Mouse (Mus musculus) MEL (cell line): Measurements from ENCODE around the gene Stam. TPM values are rescaled to one million over a fixed set of nuclear protein-coding genes. Genes with fewer than 3 reads are reported as not detected.

Experiments used
- DNase-seq: peaks from one replicate; pipeline ENCODE4 v3.0.0; 2011; ENCODE audit warnings: low read depth, low spot score
- H3K27ac ChIP-seq: 2 replicates; pipeline ENCODE4 v1.5.1; 2012; ENCODE audit warnings: low read depth, mild to moderate bottlenecking, control low read depth, low read length, moderate library complexity; ENCODE audit not compliant: control insufficient read depth
- H3K27me3 ChIP-seq, 2 experiments: fragments of 150-350 bp in 1 of 2; sonication (generic) in 1 of 2; 2 replicates each; pipeline ENCODE4 v1.6.1; 2012; ENCODE audit warnings: low read length in 2 of 2, mild to moderate bottlenecking in 2 of 2, improper control_type of control experiment in 1 of 2, moderate library complexity in 1 of 2; ENCODE audit not compliant: insufficient read depth in 2 of 2, control insufficient read depth in 1 of 2
- H3K36me3 ChIP-seq, 2 experiments: 2 replicates each; pipeline ENCODE4 v1.6.1; 2012 to 2014; ENCODE audit warnings: low read length in 2 of 2, improper control_type of control experiment in 1 of 2, inconsistent platforms in 1 of 2, mild to moderate bottlenecking in 1 of 2; ENCODE audit not compliant: insufficient read depth in 2 of 2, control insufficient read depth in 1 of 2
- H3K4me1 ChIP-seq, 2 experiments: fragments of 150-350 bp in 1 of 2; sonication (generic) in 1 of 2; 2 replicates each; pipeline ENCODE4 v1.6.1; 2012; ENCODE audit warnings: low read length in 2 of 2, improper control_type of control experiment in 1 of 2, mild to moderate bottlenecking in 1 of 2; ENCODE audit not compliant: insufficient read depth in 2 of 2, control insufficient read depth in 1 of 2
- H3K4me3 ChIP-seq, 2 experiments: fragments of 150-350 bp in 1 of 2; sonication (generic) in 1 of 2; 2 replicates each; pipeline ENCODE4 v1.5.1; 2012; ENCODE audit warnings: low read depth in 2 of 2, low read length in 2 of 2, mild to moderate bottlenecking in 2 of 2, moderate library complexity in 2 of 2, control low read depth in 1 of 2, improper control_type of control experiment in 1 of 2; ENCODE audit not compliant: control insufficient read depth in 1 of 2, insufficient read depth in 1 of 2
- H3K79me2 ChIP-seq: 2 replicates; pipeline ENCODE4 v1.6.1; 2012; ENCODE audit warnings: mild to moderate bottlenecking, low read length, moderate library complexity; ENCODE audit not compliant: control insufficient read depth, poor library complexity, insufficient read depth
- H3K9ac ChIP-seq: 2 replicates; pipeline ENCODE4 v1.6.1; 2012; ENCODE audit warnings: low read depth, mild to moderate bottlenecking, control low read depth, low read length, moderate library complexity; ENCODE audit not compliant: control insufficient read depth, poor library complexity, severe bottlenecking
- H3K9me3 ChIP-seq: fragments of 150-350 bp; sonication (generic); replicated peaks from 2 replicates; pipeline ENCODE4 v1.6.1; 2012; ENCODE audit warnings: mild to moderate bottlenecking, low read length, improper control_type of control experiment, moderate library complexity; ENCODE audit not compliant: insufficient read depth
- BHLHE40 ChIP-seq: IDR thresholded peaks from 2 replicates; pipeline ENCODE4 v1.6.1; 2012; ENCODE audit warnings: low read depth, mild to moderate bottlenecking, inconsistent platforms, low read length, improper control_type of control experiment, borderline replicate concordance
- E2F4 ChIP-seq: IDR thresholded peaks from 2 replicates; pipeline ENCODE4 v1.6.1; 2011; ENCODE audit warnings: low read depth, low read length, improper control_type of control experiment, borderline replicate concordance
- HCFC1 ChIP-seq: IDR thresholded peaks from 2 replicates; pipeline ENCODE4 v1.6.1; 2012; ENCODE audit warnings: low read depth, mild to moderate bottlenecking, inconsistent platforms, low read length, improper control_type of control experiment, moderate library complexity
- MAFK ChIP-seq: IDR thresholded peaks from 2 replicates; pipeline ENCODE4 v1.6.1; 2011; ENCODE audit warnings: low read depth, mild to moderate bottlenecking, low read length, improper control_type of control experiment, borderline replicate concordance
- MXI1 ChIP-seq: IDR thresholded peaks from 2 replicates; pipeline ENCODE4 v1.6.1; 2011; ENCODE audit warnings: mild to moderate bottlenecking, low read depth, low read length, improper control_type of control experiment
- MYB ChIP-seq: IDR thresholded peaks from 2 replicates; pipeline ENCODE4 v1.6.1; 2011; ENCODE audit warnings: mild to moderate bottlenecking, low read depth, low read length, improper control_type of control experiment
- NELFE ChIP-seq: IDR thresholded peaks from 2 replicates; pipeline ENCODE4 v1.6.1; 2011; ENCODE audit warnings: low read depth, low read length, improper control_type of control experiment
- NRF1 ChIP-seq: IDR thresholded peaks from 2 replicates; pipeline ENCODE4 v1.6.1; 2014; ENCODE audit warnings: low read depth, mild to moderate bottlenecking, inconsistent platforms, low read length, improper control_type of control experiment, moderate library complexity; ENCODE audit not compliant: poor library complexity, insufficient read depth, severe bottlenecking
- POLR2AphosphoS5 ChIP-seq: IDR thresholded peaks from 2 replicates; pipeline ENCODE4 v1.6.1; 2012; ENCODE audit warnings: low read depth, borderline replicate concordance, mild to moderate bottlenecking, inconsistent platforms, low read length, moderate library complexity, mixed read lengths
- RCOR1 ChIP-seq: IDR thresholded peaks from 2 replicates; pipeline ENCODE4 v1.6.1; 2012; ENCODE audit warnings: low read depth, mild to moderate bottlenecking, inconsistent platforms, low read length, improper control_type of control experiment
- SMC3 ChIP-seq: IDR thresholded peaks from 2 replicates; pipeline ENCODE4 v1.6.1; 2011; ENCODE audit warnings: low read depth, low read length, improper control_type of control experiment
- TCF12 ChIP-seq: IDR thresholded peaks from 2 replicates; pipeline ENCODE4 v1.6.1; 2014; ENCODE audit warnings: low read depth, mild to moderate bottlenecking, inconsistent platforms, low read length, improper control_type of control experiment, moderate library complexity
- polyA plus RNA-seq, 2 experiments: library from polyadenylated mRNA; stranded (reverse) in 1 of 2; unstranded in 1 of 2; fragments of >175 nt in 1 of 2; fragments of >200 nt in 1 of 2; gene quantifications; 2 replicates each; pipeline versions ENCODE4 v1.2.1 to v1.2.4; 2012; ENCODE audit warnings: low replicate concordance in 2 of 2, low read depth in 1 of 2; ENCODE audit not compliant: insufficient read length in 2 of 2, insufficient read depth in 1 of 2, missing spikeins in 1 of 2
- total RNA-seq: library from RNA; depleted of rRNA; stranded (reverse); fragments of 300-350 nt; gene quantifications from 2 replicates; pipeline ENCODE4 v1.2.3, GENCODE M21; 2012

Gene Stam
- total and polyA plus RNA-seq, 3 experiments: 24.5 to 466 (median 29.6) TPM

GRCm38 (mm10) chr2:14165618-14166344 is 91.9 kb downstream of the Stam start:
- peaks cover 0 to 2% of the 10 kb centered on the region in 2 experiments; a peak in 2 of 4 replicates for H3K36me3 ChIP-seq
- no peaks in the 10 kb centered on the region for H3K79me2 ChIP-seq
- no peak overlapping the region for H3K4me3 ChIP-seq
- no peak overlapping the region for H3K9ac ChIP-seq
- H3K4me1 ChIP-seq: no peaks in the 10 kb centered on the region; a peak in 1 of 4 replicates
- H3K9me3 ChIP-seq: no peaks in the 10 kb centered on the region
- no peak overlapping the region for H3K27ac ChIP-seq
- H3K27me3 ChIP-seq: no peaks in the 10 kb centered on the region
- DNase-seq: no peak
- TF ChIP-seq NELFE (no peak), SMC3 (no peak), POLR2AphosphoS5 (no peak)

DNA sequence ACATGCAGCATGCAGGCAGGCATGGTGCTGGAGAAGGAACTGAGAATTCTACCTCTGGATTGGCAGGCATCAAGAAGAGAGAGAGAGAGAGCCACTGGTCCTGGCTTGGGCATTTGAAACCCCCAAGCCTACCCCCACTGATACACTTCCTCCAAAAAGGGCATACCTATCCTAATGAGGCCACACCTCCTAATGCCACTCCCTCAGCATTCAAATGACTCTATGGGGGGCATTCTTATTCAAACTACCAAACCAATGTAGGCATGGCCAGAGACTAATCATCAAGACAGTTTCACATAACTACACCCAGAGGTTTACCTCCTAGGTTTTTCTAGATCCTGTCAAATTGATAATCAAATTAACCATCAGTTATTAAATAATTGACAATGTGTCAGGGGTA is 93.8 kb downstream of the Stam start:
- no peaks in the 10 kb centered on the region for H3K79me2 ChIP-seq
- DNase-seq: no peak
- no peaks in the 10 kb centered on the region for H3K27me3 ChIP-seq
- H3K9ac ChIP-seq: no peak overlapping the region
- TF ChIP-seq MYB (no peak), NRF1 (no peak)
- no peak overlapping the region for H3K4me3 ChIP-seq
- H3K9me3 ChIP-seq: no peaks in the 10 kb centered on the region
- peaks cover 0 to 2% of the 10 kb centered on the region in 2 experiments; a peak in 2 of 4 replicates for H3K36me3 ChIP-seq
- H3K4me1 ChIP-seq: no peaks in the 10 kb centered on the region; a peak in 1 of 4 replicates
- no peak overlapping the region for H3K27ac ChIP-seq

DNA sequence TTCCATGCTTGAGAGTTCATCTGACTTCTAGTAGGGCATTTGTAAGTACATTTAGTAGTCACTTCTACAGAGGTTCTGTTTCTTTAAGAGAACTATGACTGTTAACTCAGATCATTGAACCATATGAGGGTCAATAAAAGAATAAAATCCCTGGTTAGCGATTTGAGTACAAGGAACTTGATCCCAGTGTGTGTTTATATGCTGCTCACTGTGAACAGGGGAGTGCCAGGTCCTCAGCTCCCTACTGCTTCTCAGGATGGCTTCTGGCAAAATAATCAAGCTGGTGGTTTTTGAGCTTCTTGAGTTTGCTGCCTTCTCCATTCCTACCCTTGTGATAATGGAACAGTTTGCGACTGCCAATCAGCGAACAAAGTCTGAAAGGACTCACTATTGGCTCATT is 100.4 kb downstream of the Stam start, which contains the start of gene Tmem236:
Gene Tmem236, plus strand, starts transcription at position 190 of the 400 bp plus-strand sequence.
- H3K79me2 ChIP-seq: no peaks in the 10 kb centered on the region
- no peak for TF ChIP-seq RCOR1
- no peak for TF ChIP-seq HCFC1
- TF ChIP-seq MXI1: no peak
- no peak for TF ChIP-seq TCF12
- TF ChIP-seq BHLHE40: no peak
- TF ChIP-seq MAFK: no peak
- no peak for TF ChIP-seq E2F4
- TF ChIP-seq, all 39 proteins: peak for 0
- Histone ChIP-seq H3K9me3 (no peaks in the 10 kb centered on the region), H3K9ac (no peak within 1 kb of the TSS), H3K36me3 (peaks cover 0 to 13% of the 10 kb centered on the region in 2 experiments; a peak in 2 of 4 replicates), H3K4me3 (no peak within 1 kb of the TSS), H3K27ac (no peak within 1 kb of the TSS), H3K27me3 (no peaks in the 10 kb centered on the region), H3K4me1 (peaks cover 7 to 8% of the 10 kb centered on the region in 2 experiments)
- no peak for DNase-seq
